Mouse (Mus musculus) liver (tissue): ENCODE data around the gene Rhox3a2.
"Not testable (repeated sequence)": the region's sequence is repeated elsewhere in the genome, so short reads cannot be mapped to it uniquely, and the experiment has no call there.

Source experiments
- DNase-seq: peaks from one replicate; pipeline ENCODE4 v3.0.0-alpha.2; 2020; ENCODE audit warnings: mixed read lengths

Rhox3a2 gene

GRCm38 (mm10) chrX:37379728-37380127, at the start of gene Rhox3a2:
Rhox3a2 (plus strand) TSS chrX:37380028.
- DNase-seq, result not testable (repeated sequence)

- DNase-seq, result not testable (repeated sequence)
These were observed 10.7 kb downstream of the Rhox3a2 start, which contains the start of gene Rhox4a2 for GRCm38 (mm10) chrX:37390548-37390947. Rhox4a2 (plus strand) TSS chrX:37390848.

GRCm38 (mm10) chrX:37411767-37412166, 31.9 kb downstream of the Rhox3a2 start, which contains the start of gene Rhox2b:
Rhox2b (plus strand) TSS chrX:37412067.
- DNase-seq, result not testable (repeated sequence)

- DNase-seq, result not testable (repeated sequence)
These were observed 52.4 kb downstream of the Rhox3a2 start, which contains the start of gene Rhox4b for GRCm38 (mm10) chrX:37432194-37432593. Rhox4b (plus strand) TSS chrX:37432494.
